Mouse (Mus musculus): ENCODE measurements around the gene Mdm2. TPM values are rescaled to one million over a fixed set of nuclear protein-coding genes. Genes with fewer than 3 reads are reported as not detected.

Mdm2 gene
- polyA plus RNA-seq, 1 experiment = 39.2 TPM

DNA sequence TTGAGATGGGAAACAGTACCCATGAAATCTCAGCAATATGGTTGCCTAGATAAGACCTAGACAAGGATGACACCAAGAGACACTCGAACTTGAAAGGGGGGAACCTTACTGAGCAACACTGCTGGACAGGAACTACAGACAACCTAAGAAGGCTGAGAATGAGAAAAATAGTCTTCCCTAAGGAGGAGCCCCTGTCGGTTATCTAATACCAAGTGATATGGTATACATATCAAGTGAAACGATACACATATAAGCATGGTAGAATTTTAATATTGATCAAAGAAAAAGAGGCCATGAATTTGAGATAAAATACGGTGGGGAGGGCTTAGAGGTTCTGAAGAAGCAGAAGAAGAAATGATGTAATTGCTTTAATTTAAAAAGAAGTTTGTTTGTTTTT lies 58.2 kb downstream of the Mdm2 start:
- peaks cover 7% of the 10 kb centered on the region; the same call in 1 of the 2 replicates for H3K4me1 ChIP-seq (ENCODE audit: control insufficient read depth, insufficient read depth, insufficient read length, low read length)
- no peak overlapping the region for H3K4me3 ChIP-seq (ENCODE audit: low read depth, low read length)
- H3K36me3 ChIP-seq (ENCODE audit: control insufficient read depth, insufficient read depth, low read length) = no peaks in the 10 kb centered on the region
- H3K27ac ChIP-seq (ENCODE audit: insufficient read depth, low read depth, low read length) = no peak overlapping the region
- WGBS = 87% methylated on average over 4 of the region's 4 CpGs
- H3K27me3 ChIP-seq (ENCODE audit: control insufficient read depth, insufficient read depth, low read length) = no peaks in the 10 kb centered on the region; the same call in 1 of the 2 replicates
- TF ChIP-seq POLR2A (IDR thresholded peaks at IDR 0.05; ENCODE audit: low read depth, low read length) = no peak
- no peak for TF ChIP-seq CTCF (IDR thresholded peaks at IDR 0.05; ENCODE audit: extremely low read depth, insufficient read length, insufficient replicate concordance, low read depth, low read length)

GRCm38 (mm10) chr10:117651587-117652377 lies 58.8 kb downstream of the Mdm2 start:
- 77% methylated on average over 10 of the region's 10 CpGs for WGBS
- H3K27ac ChIP-seq (ENCODE audit: insufficient read depth, low read depth, low read length) = no peak overlapping the region
- TF ChIP-seq CTCF (IDR thresholded peaks at IDR 0.05; ENCODE audit: extremely low read depth, insufficient read length, insufficient replicate concordance, low read depth, low read length) (no peak), POLR2A (IDR thresholded peaks at IDR 0.05; ENCODE audit: low read depth, low read length) (no peak)
- no peaks in the 10 kb centered on the region; the same call in 1 of the 2 replicates for H3K27me3 ChIP-seq (ENCODE audit: control insufficient read depth, insufficient read depth, low read length)
- peaks cover 7% of the 10 kb centered on the region; the same call in 1 of the 2 replicates for H3K4me1 ChIP-seq (ENCODE audit: control insufficient read depth, insufficient read depth, insufficient read length, low read length)
- H3K4me3 ChIP-seq (ENCODE audit: low read depth, low read length) = no peak overlapping the region
- no peaks in the 10 kb centered on the region for H3K36me3 ChIP-seq (ENCODE audit: control insufficient read depth, insufficient read depth, low read length)

GRCm38 (mm10) chr10:117650725-117651124 lies 59.8 kb downstream of the Mdm2 start:
- TF ChIP-seq POLR2A (IDR thresholded peaks at IDR 0.05; ENCODE audit: low read depth, low read length) (no peak), CTCF (IDR thresholded peaks at IDR 0.05; ENCODE audit: extremely low read depth, insufficient read length, insufficient replicate concordance, low read depth, low read length) (no peak)
- H3K36me3 ChIP-seq (ENCODE audit: control insufficient read depth, insufficient read depth, low read length) = no peaks in the 10 kb centered on the region
- no peaks in the 10 kb centered on the region; the same call in 1 of the 2 replicates for H3K27me3 ChIP-seq (ENCODE audit: control insufficient read depth, insufficient read depth, low read length)
- 91% methylated on average over 7 of the region's 7 CpGs for WGBS
- H3K4me3 ChIP-seq (ENCODE audit: low read depth, low read length) = no peak overlapping the region
- no peak overlapping the region for H3K27ac ChIP-seq (ENCODE audit: insufficient read depth, low read depth, low read length)
- peaks cover 7% of the 10 kb centered on the region; the same call in 1 of the 2 replicates for H3K4me1 ChIP-seq (ENCODE audit: control insufficient read depth, insufficient read depth, insufficient read length, low read length)

DNA sequence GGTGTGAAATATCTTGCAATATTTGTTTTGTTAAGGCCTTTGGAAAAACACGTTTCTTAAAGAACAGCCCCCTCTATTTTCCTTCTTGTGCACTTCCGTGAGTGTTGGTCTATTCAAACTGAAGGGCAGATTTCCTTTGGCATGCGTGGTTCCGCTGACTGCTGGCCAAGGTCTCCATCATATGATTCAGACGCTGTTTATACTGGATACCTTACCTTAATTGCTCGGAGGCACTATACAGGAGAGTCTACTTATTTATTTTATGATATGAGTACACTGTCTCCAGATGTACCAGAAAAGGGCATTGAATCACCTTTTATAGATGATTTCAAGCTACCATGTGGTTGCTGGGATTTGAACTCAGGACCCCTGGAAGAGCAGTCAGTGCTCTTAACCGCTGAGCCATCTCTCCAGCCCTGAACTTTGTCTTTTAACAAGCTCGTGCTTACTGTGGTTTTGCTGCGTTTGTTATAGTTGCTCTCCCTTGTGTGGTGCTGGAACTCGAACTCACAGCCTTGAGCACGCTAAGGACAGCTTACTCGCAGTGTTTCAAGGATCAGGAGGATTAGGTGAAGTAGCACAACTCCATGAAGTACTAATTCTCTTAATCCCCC lies 60.4 kb downstream of the Mdm2 start:
- no peaks in the 10 kb centered on the region for H3K36me3 ChIP-seq (ENCODE audit: control insufficient read depth, insufficient read depth, low read length)
- no peaks in the 10 kb centered on the region; the same call in 1 of the 2 replicates for H3K27me3 ChIP-seq (ENCODE audit: control insufficient read depth, insufficient read depth, low read length)
- 87% methylated on average over 12 of the region's 12 CpGs for WGBS
- no peak overlapping the region for H3K27ac ChIP-seq (ENCODE audit: insufficient read depth, low read depth, low read length)
- H3K4me3 ChIP-seq (ENCODE audit: low read depth, low read length) = no peak overlapping the region
- no peak for TF ChIP-seq POLR2A (IDR thresholded peaks at IDR 0.05; ENCODE audit: low read depth, low read length)
- no peak for TF ChIP-seq CTCF (IDR thresholded peaks at IDR 0.05; ENCODE audit: extremely low read depth, insufficient read length, insufficient replicate concordance, low read depth, low read length)
- H3K4me1 ChIP-seq (ENCODE audit: control insufficient read depth, insufficient read depth, insufficient read length, low read length) = peaks cover 7% of the 10 kb centered on the region; the same call in 1 of the 2 replicates

DNA sequence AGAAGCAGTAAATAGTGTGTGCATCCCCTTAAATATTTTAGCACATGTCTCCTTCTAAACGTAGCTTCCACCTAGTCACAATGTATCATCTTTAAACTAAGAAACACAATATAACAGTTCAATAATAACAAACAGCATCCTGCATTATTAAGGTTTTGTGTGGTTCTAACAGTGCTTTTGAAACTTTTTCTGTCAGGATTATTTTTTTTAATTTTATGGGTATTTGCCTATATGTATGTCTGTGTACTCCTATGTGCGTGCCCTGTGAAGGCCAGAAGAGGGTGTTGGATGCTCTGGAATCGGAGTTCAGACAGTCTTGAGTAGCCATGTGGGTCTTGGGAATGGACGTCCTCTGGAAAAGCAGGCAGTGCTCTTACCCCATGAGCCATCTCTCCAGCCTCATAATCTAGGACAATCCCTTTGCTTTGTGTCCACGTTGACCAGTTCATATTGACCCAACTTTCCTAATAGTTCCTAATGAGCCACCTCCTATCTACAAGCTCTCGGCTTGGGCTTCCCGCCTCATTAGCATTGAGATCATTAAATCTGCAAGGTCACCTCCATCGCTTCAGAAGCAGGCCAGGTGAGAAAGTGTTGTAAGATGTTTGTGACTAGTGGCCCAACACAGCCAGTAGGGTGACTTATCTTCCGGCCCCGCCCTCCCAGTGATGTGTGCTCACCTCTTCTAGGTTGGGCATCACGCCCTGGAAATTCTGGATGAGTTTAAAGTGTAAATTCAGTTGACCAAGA lies 61.1 kb downstream of the Mdm2 start:
- Histone ChIP-seq H3K4me1 (ENCODE audit: control insufficient read depth, insufficient read depth, insufficient read length, low read length) (peaks cover 6% of the 10 kb centered on the region), H3K36me3 (ENCODE audit: control insufficient read depth, insufficient read depth, low read length) (no peaks in the 10 kb centered on the region), H3K27ac (ENCODE audit: insufficient read depth, low read depth, low read length) (no peak overlapping the region), H3K27me3 (ENCODE audit: control insufficient read depth, insufficient read depth, low read length) (no peaks in the 10 kb centered on the region; the same call in 1 of the 2 replicates), H3K4me3 (ENCODE audit: low read depth, low read length) (no peak overlapping the region)
- TF ChIP-seq POLR2A (IDR thresholded peaks at IDR 0.05; ENCODE audit: low read depth, low read length) = no peak
- no peak for TF ChIP-seq CTCF (IDR thresholded peaks at IDR 0.05; ENCODE audit: extremely low read depth, insufficient read length, insufficient replicate concordance, low read depth, low read length)
- WGBS = 75% methylated on average over 11 of the region's 11 CpGs

GRCm38 (mm10) chr10:117648643-117649042 lies 61.9 kb downstream of the Mdm2 start:
- WGBS = 87% methylated on average over 3 of the region's 3 CpGs
- TF ChIP-seq CTCF (IDR thresholded peaks at IDR 0.05; ENCODE audit: extremely low read depth, insufficient read length, insufficient replicate concordance, low read depth, low read length) (no peak), POLR2A (IDR thresholded peaks at IDR 0.05; ENCODE audit: low read depth, low read length) (no peak)
- Histone ChIP-seq H3K27ac (ENCODE audit: insufficient read depth, low read depth, low read length) (no peak overlapping the region), H3K27me3 (ENCODE audit: control insufficient read depth, insufficient read depth, low read length) (no peaks in the 10 kb centered on the region), H3K36me3 (ENCODE audit: control insufficient read depth, insufficient read depth, low read length) (no peaks in the 10 kb centered on the region), H3K4me3 (ENCODE audit: low read depth, low read length) (no peak overlapping the region), H3K4me1 (ENCODE audit: control insufficient read depth, insufficient read depth, insufficient read length, low read length) (peaks cover 7% of the 10 kb centered on the region)
